In the genomic region with DNA sequence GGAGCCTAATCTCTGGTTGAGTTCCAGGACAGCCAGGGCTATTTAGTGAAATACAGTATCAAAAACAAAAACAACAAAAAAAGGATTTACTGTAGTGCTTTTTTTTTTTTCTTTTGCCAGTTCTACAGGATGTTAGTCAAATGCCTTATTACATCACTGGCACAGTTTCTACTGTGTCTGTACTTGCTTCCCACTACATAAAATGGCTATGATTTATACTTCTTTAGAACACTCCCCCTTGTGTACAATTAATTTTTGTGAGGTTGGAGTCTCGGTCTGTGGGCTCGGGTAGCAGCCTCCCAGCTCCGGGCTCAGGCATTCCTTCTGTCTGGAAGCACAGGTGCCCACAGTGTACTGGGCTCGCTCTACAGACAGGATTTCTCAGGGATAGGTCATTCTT, we compare ENCODE assay signal across 8 mouse cellular contexts. TPM values are rescaled to one million over a fixed set of nuclear protein-coding genes. Genes with fewer than 3 reads are reported as not detected.
DNase-seq lines count a peak whose midpoint lies in the region; ATAC-seq and TF ChIP-seq lines count a peak whose summit lies in the region.

No protein-coding gene starts in this region.

- H3K4me3 ChIP-seq in heart, embryonic 14.5 days (ENCODE audit: control insufficient read depth in 1 of 2, insufficient read depth in 1 of 2, low read depth in 1 of 2, low read length in 2 of 2) = peak overlapping the region in 1 of 2 experiments; percentile 99; a peak in 1 of 4 replicates
- no peak overlapping the region for H3K4me3 ChIP-seq in CH12.LX (replicated peaks in 1 of 3; ENCODE audit: low read depth in 2 of 3, low read length in 2 of 3, poor library complexity in 1 of 3)
- H3K4me3 ChIP-seq in forebrain, embryonic 16.5 days (replicated peaks; ENCODE audit: low read length) = peak overlapping the region; percentile 99
- no peak overlapping the region for H3K4me3 ChIP-seq in thymus, adult 2 months (ENCODE audit: control insufficient read depth, insufficient read depth, low read length)

- no peaks in the 10 kb centered on the region for H3K27me3 ChIP-seq in heart, embryonic 14.5 days (ENCODE audit: control insufficient read depth, insufficient read depth, low read length)
- H3K27me3 ChIP-seq in CH12.LX (replicated peaks) = peaks cover 14% of the 10 kb centered on the region
- H3K27me3 ChIP-seq in forebrain, embryonic 16.5 days (replicated peaks; ENCODE audit: control insufficient read depth, insufficient read depth, low read length) = peaks cover 5% of the 10 kb centered on the region; the same call in 1 of the 2 replicates
- no peaks in the 10 kb centered on the region for H3K27me3 ChIP-seq in thymus, adult 2 months (ENCODE audit: control insufficient read depth, insufficient read depth, low read length)

- H3K4me1 ChIP-seq in heart, embryonic 14.5 days (ENCODE audit: control insufficient read depth in 2 of 2, insufficient read depth in 2 of 2, low read length in 2 of 2) = peaks cover 3 to 13% of the 10 kb centered on the region in 2 experiments; a peak in 3 of 4 replicates
- peaks cover 3 to 24% of the 10 kb centered on the region in 2 experiments for H3K4me1 ChIP-seq in CH12.LX (ENCODE audit: control insufficient read depth in 1 of 2, insufficient read depth in 2 of 2)
- peaks cover 20% of the 10 kb centered on the region for H3K4me1 ChIP-seq in forebrain, embryonic 16.5 days (replicated peaks; ENCODE audit: control insufficient read depth, insufficient read depth, low read length)
- H3K4me1 ChIP-seq in thymus, adult 2 months (replicated peaks; ENCODE audit: control insufficient read depth, insufficient read depth, low read length) = peaks cover 9% of the 10 kb centered on the region

- 11% methylated on average over 4 of the region's 4 CpGs for WGBS in heart, embryonic 14.5 days
- 11% methylated on average over 4 of the region's 4 CpGs for WGBS in forebrain, embryonic 16.5 days
- WGBS in thymus, adult 2 months = 9% methylated on average over 4 of the region's 4 CpGs

- no peak for TF ChIP-seq CTCF in CH12.LX (conservative IDR thresholded peaks at IDR 0.05 in 1 of 2, IDR thresholded peaks at IDR 0.05 in 1 of 2; ENCODE audit: low read depth in 2 of 2, low read length in 2 of 2)
- no peak for TF ChIP-seq CTCF in thymus, adult 2 months (IDR thresholded peaks at IDR 0.05; ENCODE audit: borderline replicate concordance, control insufficient read depth, extremely low read depth, insufficient read depth, low read length, poor library complexity)

- DNase-seq in heart, postnatal 10 days = no peak
- no peak for DNase-seq in CH12.LX (ENCODE audit: extremely low read depth)
- no peak for DNase-seq in layer of hippocampus, postnatal 25 days (ENCODE audit: extremely low spot score in 1 of 2, low spot score in 1 of 2)
- DNase-seq in thymus, adult 2 months = no peak
- no peak for DNase-seq in cerebellum, adult 11 months

- no peak for TF ChIP-seq EP300 in CH12.LX (IDR thresholded peaks at IDR 0.05; ENCODE audit: low read length)

- H3K9ac ChIP-seq in heart, embryonic 14.5 days (ENCODE audit: low read length) = 0 out of 2 replicates have a peak overlapping the region, but pooled peaks have one; percentile 79
- no peak overlapping the region for H3K9ac ChIP-seq in CH12.LX (ENCODE audit: insufficient read depth, low read depth)
- H3K9ac ChIP-seq in forebrain, embryonic 16.5 days (replicated peaks; ENCODE audit: low read depth, low read length) = no peak overlapping the region

- in situ Hi-C loops in CH12.LX (cut with MboI; ENCODE audit: low pct_ligation_motif_present, low pct_unique_long_range_greater_than_20kb, low sequenced_read_pairs) = loop anchor here (10.0 kb wide), 1 partner anchor 108 kb away; a partner anchor contains a TSS

- dilution Hi-C loops in CH12.LX (cut with MboI; ENCODE audit: extremely low pct_ligation_motif_present, extremely low pct_unique_long_range_greater_than_20kb, low sequenced_read_pairs) = no loop called here

- no peak for TF ChIP-seq POLR2A in CH12.LX (IDR thresholded peaks at IDR 0.05; ENCODE audit: low read depth, low read length)
- TF ChIP-seq POLR2A in thymus, adult 2 months (IDR thresholded peaks at IDR 0.05; ENCODE audit: control insufficient read depth, extremely low read depth, insufficient read depth, low read length, poor library complexity) = no peak

- H3K36me3 ChIP-seq in heart, embryonic 14.5 days (ENCODE audit: control insufficient read depth, insufficient read depth, low read length) = no peaks in the 10 kb centered on the region
- H3K36me3 ChIP-seq in CH12.LX (replicated peaks in 1 of 2; ENCODE audit: control insufficient read depth in 1 of 2, insufficient read depth in 1 of 2, low read length in 1 of 2) = peaks cover 0 to 5% of the 10 kb centered on the region in 2 experiments
- H3K36me3 ChIP-seq in forebrain, embryonic 16.5 days (ENCODE audit: control insufficient read depth, insufficient read depth) = no peaks in the 10 kb centered on the region
- H3K36me3 ChIP-seq in thymus, adult 2 months (ENCODE audit: control insufficient read depth, insufficient read depth, low read length) = no peaks in the 10 kb centered on the region

- H3K27ac ChIP-seq in heart, embryonic 14.5 days (replicated peaks in 1 of 2; ENCODE audit: control insufficient read depth in 1 of 2, insufficient read depth in 1 of 2, low read depth in 2 of 2, low read length in 2 of 2) = no peak overlapping the region
- no peak overlapping the region for H3K27ac ChIP-seq in CH12.LX (ENCODE audit: insufficient read depth, low read depth)
- no peak overlapping the region for H3K27ac ChIP-seq in forebrain, embryonic 16.5 days (ENCODE audit: low read length)
- H3K27ac ChIP-seq in thymus, adult 2 months (ENCODE audit: control insufficient read depth, insufficient read depth, low read length) = no peak overlapping the region

- H3K79me2 ChIP-seq in CH12.LX (replicated peaks; ENCODE audit: control insufficient read depth, extremely low read depth, insufficient read depth, poor library complexity, severe bottlenecking) = peaks cover 29% of the 10 kb centered on the region

- no peak for TF ChIP-seq RAD21 in CH12.LX (IDR thresholded peaks at IDR 0.05; ENCODE audit: low read depth, low read length)

- intact Hi-C loops in heart, postnatal 10 days (cut with DNase I) = loop anchor here (5.0 kb wide), 1 partner anchor 71 kb away; no protein-coding TSS in a partner anchor

- no peak for ATAC-seq in heart, embryonic 14.5 days (ENCODE audit: insufficient number of reproducible peaks, insufficient read depth, low FRiP score, low read depth)
- no peak for ATAC-seq in forebrain, embryonic 16.5 days
- peak; percentile 14 for ATAC-seq in megakaryocyte, adult 5-6 weeks (ENCODE audit: poor library complexity, severe bottlenecking)

- H3K9me3 ChIP-seq in heart, embryonic 14.5 days (ENCODE audit: control insufficient read depth, low read length) = no peaks in the 10 kb centered on the region
- H3K9me3 ChIP-seq in CH12.LX (replicated peaks; ENCODE audit: low read length) = peaks cover 5% of the 10 kb centered on the region
- H3K9me3 ChIP-seq in forebrain, embryonic 16.5 days (ENCODE audit: control insufficient read depth, low read length) = no peaks in the 10 kb centered on the region

- H3K4me2 ChIP-seq in heart, embryonic 14.5 days (ENCODE audit: low read length) = peak overlapping the region; percentile 94
- H3K4me2 ChIP-seq in CH12.LX (ENCODE audit: insufficient read depth, low read depth, poor library complexity, severe bottlenecking) = peak overlapping the region; percentile 89
- H3K4me2 ChIP-seq in forebrain, embryonic 16.5 days (ENCODE audit: low read length) = peak overlapping the region; percentile 70

TF ChIP-seq in CH12.LX, 34 proteins besides CTCF, POLR2A, EP300 and RAD21 (continues in another document):
- TF ChIP-seq TCF12 (IDR thresholded peaks at IDR 0.05; ENCODE audit: low read depth, low read length) = no peak
- no peak for TF ChIP-seq MAFK (IDR thresholded peaks at IDR 0.05; ENCODE audit: insufficient replicate concordance, low read length)
- TF ChIP-seq CHD1 (IDR thresholded peaks at IDR 0.05; ENCODE audit: low read depth, low read length) = no peak
- TF ChIP-seq POLR2AphosphoS2 (IDR thresholded peaks at IDR 0.05; ENCODE audit: low read depth, low read length) = no peak
- no peak for TF ChIP-seq IRF4 (IDR thresholded peaks at IDR 0.05; ENCODE audit: low read depth, low read length)
- TF ChIP-seq SIN3A (IDR thresholded peaks at IDR 0.05; ENCODE audit: low read length) = no peak
- no peak for TF ChIP-seq MAZ (IDR thresholded peaks at IDR 0.05; ENCODE audit: low read depth, low read length)

RNA-seq across cellular contexts. Expression of a gene that starts 1.1 kb away (rescaled TPM):
- polyA plus RNA-seq in heart, embryonic 14.5 days (2014; fragmentation: Nextera tagmentation; extraction: Ambion mirVana) = 16.1 and 16.3 TPM in 2 replicates
- total RNA-seq in heart, postnatal 10 days (2021) = 10 to 100 TPM; 29.0 to 34.0 TPM
- total RNA-seq in CH12.LX (2012; rRNA removed) = 26.2 and 27.4 TPM in 2 replicates
- total RNA-seq in CH12.LX (2014; rRNA removed) = 20.5 and 22.8 TPM in 2 replicates
- 16.1 and 17.9 TPM in 2 replicates for polyA plus RNA-seq in CH12.LX (2012; ENCODE audit: insufficient read length, low read depth)
- 30.1 and 30.9 TPM in 2 replicates for polyA plus RNA-seq in forebrain, embryonic 16.5 days (2015; fragmentation: Nextera tagmentation; extraction: Ambion mirVana)
- total RNA-seq in megakaryocyte, adult 5-6 weeks (2015) = 24.2 and 24.7 TPM in 2 replicates
- total RNA-seq in megakaryocyte, adult 5-6 weeks (2017) = 28.5 and 37.5 TPM in 2 replicates
- total RNA-seq in layer of hippocampus, postnatal 25 days (2021) = 10 to 100 TPM; 38.8 to 41.6 TPM
- 29.9 and 31.7 TPM in 2 replicates for polyA plus RNA-seq in thymus, adult 2 months (2012; rRNA removed)

RNA-seq across cellular contexts. Expression of a gene that starts 34.1 kb away (rescaled TPM):
- polyA plus RNA-seq in heart, embryonic 14.5 days (2014; fragmentation: Nextera tagmentation; extraction: Ambion mirVana) = 635 and 675 TPM in 2 replicates
- 100 to 1,000 TPM; 176 to 182 TPM for total RNA-seq in heart, postnatal 10 days (2021)
- total RNA-seq in CH12.LX (2012; rRNA removed) (730 and 1,066 TPM in 2 replicates), CH12.LX (2014; rRNA removed) (1,361 and 1,740 TPM in 2 replicates)
- polyA plus RNA-seq in CH12.LX (2012; ENCODE audit: insufficient read length, low read depth) = 2,091 and 2,158 TPM in 2 replicates
- 1,235 and 1,237 TPM in 2 replicates for polyA plus RNA-seq in forebrain, embryonic 16.5 days (2015; fragmentation: Nextera tagmentation; extraction: Ambion mirVana)
- total RNA-seq in megakaryocyte, adult 5-6 weeks (2015) = 343 and 353 TPM in 2 replicates
- total RNA-seq in megakaryocyte, adult 5-6 weeks (2017) = 494 and 587 TPM in 2 replicates
- 100 to 1,000 TPM; 874 to 929 TPM for total RNA-seq in layer of hippocampus, postnatal 25 days (2021)
- 168 and 181 TPM in 2 replicates for polyA plus RNA-seq in thymus, adult 2 months (2012; rRNA removed)

RNA-seq across cellular contexts. Expression of a gene that starts 54.2 kb away (rescaled TPM):
- not detected in 2 replicates for polyA plus RNA-seq in heart, embryonic 14.5 days (2014; fragmentation: Nextera tagmentation; extraction: Ambion mirVana)
- not detected for total RNA-seq in heart, postnatal 10 days (2021)
- 0.13 TPM in 1 of 2 replicates, not detected in the other for total RNA-seq in CH12.LX (2012; rRNA removed)
- not detected in 2 replicates for total RNA-seq in CH12.LX (2014; rRNA removed)
- not detected in 2 replicates for polyA plus RNA-seq in CH12.LX (2012; ENCODE audit: insufficient read length, low read depth)
- polyA plus RNA-seq in forebrain, embryonic 16.5 days (2015; fragmentation: Nextera tagmentation; extraction: Ambion mirVana) = 0.23 and 0.26 TPM in 2 replicates
- not detected in 2 replicates for total RNA-seq in megakaryocyte, adult 5-6 weeks (2015)
- not detected in 2 replicates for total RNA-seq in megakaryocyte, adult 5-6 weeks (2017)
- total RNA-seq in layer of hippocampus, postnatal 25 days (2021) = not detected
- 0.16 TPM in 1 of 2 replicates, not detected in the other for polyA plus RNA-seq in thymus, adult 2 months (2012; rRNA removed)
